In genomic region chr12:44166949-44167348, GRCm38 (mm10) we compare ENCODE assay signal across 10 mouse cellular contexts. TPM values are rescaled to one million over a fixed set of nuclear protein-coding genes. Genes with fewer than 3 reads are reported as not detected.
DNase-seq lines count a peak whose midpoint lies in the region; ATAC-seq lines count a peak whose summit lies in the region.
"Had no signal": no experiment of that assay in that cellular context is flagged by ENCODE, and none has a peak within 500 bp of the region (broad histone marks: within the 10 kb centered on the region; RNA-seq: fewer than 3 reads in every experiment).

No protein-coding gene starts in this region.

- no peak overlapping the region for H3K9ac ChIP-seq in neural tube, embryonic 11.5 days (ENCODE audit: low read length)
- no peak overlapping the region for H3K9ac ChIP-seq in midbrain, embryonic 15.5 days
- H3K9ac ChIP-seq: hindbrain, embryonic 15.5 days; neural tube, embryonic 13.5 days had no signal

- DNase-seq in frontal cortex, postnatal 14 days (ENCODE audit: low spot score in 2 of 2): no peak
- peak; percentile 28 for DNase-seq in neural tube, embryonic 11.5 days (ENCODE audit: low spot score)
- no peak for DNase-seq in neural tube, embryonic 10.5 days (ENCODE audit: extremely low spot score, low spot score)
- peak; percentile 48 for DNase-seq in c-Kit-positive CD71-positive TER-119-positive erythroid progenitor cells, embryonic 14.5 days (ENCODE audit: low spot score)

- peak; percentile 90 for ATAC-seq in frontal cortex, adult (ENCODE audit: low TSS enrichment)
- peak; percentile 20; the same call in 1 of the 2 replicates for ATAC-seq in neural tube, embryonic 11.5 days (ENCODE audit: insufficient read depth, low FRiP score, low TSS enrichment)
- ATAC-seq in inflammation-experienced regulatory T-cells, adult 6 months: peak; percentile 46
- 0 out of 2 replicates have a peak, but pooled peaks have one; percentile 63 for ATAC-seq in midbrain, embryonic 15.5 days (replicated peaks)
- ATAC-seq in erythroblast, adult 5-6 weeks (replicated peaks; ENCODE audit: low FRiP score, poor library complexity, severe bottlenecking): no peak

- no peaks in the 10 kb centered on the region for H3K9me3 ChIP-seq in neural tube, embryonic 11.5 days (ENCODE audit: control insufficient read depth, low read length)
- no peaks in the 10 kb centered on the region for H3K9me3 ChIP-seq in midbrain, embryonic 15.5 days
- H3K9me3 ChIP-seq: hindbrain, embryonic 15.5 days; neural tube, embryonic 13.5 days had no signal

- H3K4me2 ChIP-seq in neural tube, embryonic 11.5 days (ENCODE audit: low read depth): no peak overlapping the region
- H3K4me2 ChIP-seq in midbrain, embryonic 15.5 days: no peak overlapping the region
- H3K4me2 ChIP-seq: hindbrain, embryonic 15.5 days; neural tube, embryonic 13.5 days had no signal

- no peaks in the 10 kb centered on the region for H3K36me3 ChIP-seq in neural tube, embryonic 11.5 days (ENCODE audit: control insufficient read depth, insufficient read depth, low read length)
- no peaks in the 10 kb centered on the region for H3K36me3 ChIP-seq in midbrain, embryonic 15.5 days (replicated peaks)
- H3K36me3 ChIP-seq: hindbrain, embryonic 15.5 days; neural tube, embryonic 13.5 days had no signal

- no peaks in the 10 kb centered on the region for H3K27me3 ChIP-seq in neural tube, embryonic 11.5 days (ENCODE audit: control insufficient read depth, insufficient read depth, low read length)
- no peaks in the 10 kb centered on the region for H3K27me3 ChIP-seq in midbrain, embryonic 15.5 days (replicated peaks)
- H3K27me3 ChIP-seq: hindbrain, embryonic 15.5 days; neural tube, embryonic 13.5 days had no signal

- H3K4me1 ChIP-seq in neural tube, embryonic 11.5 days (ENCODE audit: control insufficient read depth, insufficient read depth, low read length): no peaks in the 10 kb centered on the region
- no peaks in the 10 kb centered on the region for H3K4me1 ChIP-seq in midbrain, embryonic 15.5 days
- H3K4me1 ChIP-seq: hindbrain, embryonic 15.5 days; neural tube, embryonic 13.5 days had no signal

- no peak overlapping the region for H3K27ac ChIP-seq in neural tube, embryonic 11.5 days (ENCODE audit: low read depth, low read length)
- H3K27ac ChIP-seq in midbrain, embryonic 15.5 days: no peak overlapping the region
- H3K27ac ChIP-seq: hindbrain, embryonic 15.5 days; neural tube, embryonic 13.5 days had no signal

- H3K4me3 ChIP-seq in neural tube, embryonic 11.5 days (ENCODE audit: low read depth, low read length): no peak overlapping the region
- no peak overlapping the region for H3K4me3 ChIP-seq in midbrain, embryonic 15.5 days
- H3K4me3 ChIP-seq: hindbrain, embryonic 15.5 days; neural tube, embryonic 13.5 days had no signal

RNA-seq across cellular contexts. Expression of gene Dnajb9, which starts 43.2 kb away (rescaled TPM):
- 31.8 and 32.0 TPM in 2 replicates for polyA plus RNA-seq in neural tube, embryonic 11.5 days (2014; fragmentation: Nextera tagmentation; extraction: Ambion mirVana)
- 10 to 100 TPM; 10.7 to 12.6 (median 12.6) TPM for polyA plus RNA-seq in inflammation-experienced regulatory T-cells, adult 6 months (2017; shearing (Covaris generic))
- polyA plus RNA-seq in midbrain, embryonic 15.5 days (2015; fragmentation: Nextera tagmentation; extraction: Ambion mirVana): 30.4 and 31.5 TPM in 2 replicates
- 26.3 and 30.9 TPM in 2 replicates for total RNA-seq in erythroblast, adult 5-6 weeks (2015; ENCODE audit: low replicate concordance)
- total RNA-seq in erythroblast, adult 5-6 weeks (2017; ENCODE audit: low replicate concordance): 9.6 and 11.9 TPM in 2 replicates

RNA-seq across cellular contexts. Expression of gene Pnpla8, which starts 54.2 kb away (rescaled TPM):
- 87.7 and 90.2 TPM in 2 replicates for polyA plus RNA-seq in neural tube, embryonic 11.5 days (2014; fragmentation: Nextera tagmentation; extraction: Ambion mirVana)
- polyA plus RNA-seq in inflammation-experienced regulatory T-cells, adult 6 months (2017; shearing (Covaris generic)): 10 to 100 TPM; 21.3 to 26.0 (median 23.1) TPM
- 130 and 136 TPM in 2 replicates for polyA plus RNA-seq in midbrain, embryonic 15.5 days (2015; fragmentation: Nextera tagmentation; extraction: Ambion mirVana)
- total RNA-seq in erythroblast, adult 5-6 weeks (2015; ENCODE audit: low replicate concordance): 89.2 and 118 TPM in 2 replicates
- 97.7 and 114 TPM in 2 replicates for total RNA-seq in erythroblast, adult 5-6 weeks (2017; ENCODE audit: low replicate concordance)

Comparison
In these comparisons a context has a peak if more than half of its experiments do, and no peak if none do; other contexts are left out.
1. DNase-seq: peak in neural tube, embryonic 11.5 days (single experiment) and c-Kit-positive CD71-positive TER-119-positive erythroid progenitor cells, embryonic 14.5 days (single experiment); none in frontal cortex, postnatal 14 days (0 of 2) and neural tube, embryonic 10.5 days (single experiment).